Mouse (Mus musculus) embryo, embryonic 10.5 days (tissue): ENCODE measurements around the gene Lin28a.
A peak's percentile ranks its signal among the peaks of the same experiment; 100 is the strongest.

Experiments used
- DNase-seq: peaks from one replicate; pipeline ENCODE4 v3.0.0-alpha.2; 2015; ENCODE audit warnings: low spot score

Gene Lin28a

GRCm38 (mm10) chr4:134018779-134019145, at the start of gene Lin28a:
Gene Lin28a, minus strand, starts transcription at chr4:134018841.
- peak; percentile 88 for DNase-seq

GRCm38 (mm10) chr4:134067833-134068544, 49.3 kb upstream of the Lin28a start:
- no peak for DNase-seq

- no peak for DNase-seq
Observed at GRCm38 (mm10) chr4:134067383-134067782, 48.7 kb upstream of the Lin28a start.

- DNase-seq, result no peak
Observed at GRCm38 (mm10) chr4:134065431-134066004, 46.9 kb upstream of the Lin28a start.

GRCm38 (mm10) chr4:134062561-134062960, 43.9 kb upstream of the Lin28a start:
- no peak for DNase-seq

- DNase-seq, result no peak
Observed at GRCm38 (mm10) chr4:134061944-134062446, 43.4 kb upstream of the Lin28a start.

GRCm38 (mm10) chr4:134061166-134061830, 42.7 kb upstream of the Lin28a start:
- DNase-seq, result no peak

GRCm38 (mm10) chr4:134060135-134060865, 41.7 kb upstream of the Lin28a start, which contains the start of gene Crybg2:
Gene Crybg2, plus strand, starts transcription at chr4:134060815.
- no peak for DNase-seq

- DNase-seq, result no peak
Observed at GRCm38 (mm10) chr4:134058908-134059307, 40.3 kb upstream of the Lin28a start.

GRCm38 (mm10) chr4:134058166-134058715, 39.6 kb upstream of the Lin28a start:
- no peak for DNase-seq

GRCm38 (mm10) chr4:134053538-134053937, 34.9 kb upstream of the Lin28a start, which contains the start of gene Zfp683:
Gene Zfp683, plus strand, starts transcription at chr4:134053838.
- DNase-seq, result no peak

GRCm38 (mm10) chr4:134052560-134052959, 33.9 kb upstream of the Lin28a start:
- DNase-seq, result no peak

- DNase-seq, result no peak
Observed at GRCm38 (mm10) chr4:134051912-134052311, 33.3 kb upstream of the Lin28a start.

GRCm38 (mm10) chr4:134047648-134048047, 29.0 kb upstream of the Lin28a start:
- no peak for DNase-seq

- no peak for DNase-seq
Observed at GRCm38 (mm10) chr4:134043041-134043440, 24.4 kb upstream of the Lin28a start.

GRCm38 (mm10) chr4:134041317-134042123, 22.9 kb upstream of the Lin28a start:
- DNase-seq, result peak; percentile 20

- DNase-seq, result peak; percentile 93
Observed at GRCm38 (mm10) chr4:134035953-134036352, 17.3 kb upstream of the Lin28a start.

GRCm38 (mm10) chr4:134025802-134026201, 7.2 kb upstream of the Lin28a start:
- DNase-seq, result peak; percentile 53

- peak; percentile 92 for DNase-seq
Observed at GRCm38 (mm10) chr4:134020621-134021020, 2.0 kb upstream of the Lin28a start.

GRCm38 (mm10) chr4:134019641-134020351, 1.2 kb upstream of the Lin28a start:
- peak; percentile 95 for DNase-seq
